8 mouse cellular contexts compared by ENCODE assay signal in the genomic region with DNA sequence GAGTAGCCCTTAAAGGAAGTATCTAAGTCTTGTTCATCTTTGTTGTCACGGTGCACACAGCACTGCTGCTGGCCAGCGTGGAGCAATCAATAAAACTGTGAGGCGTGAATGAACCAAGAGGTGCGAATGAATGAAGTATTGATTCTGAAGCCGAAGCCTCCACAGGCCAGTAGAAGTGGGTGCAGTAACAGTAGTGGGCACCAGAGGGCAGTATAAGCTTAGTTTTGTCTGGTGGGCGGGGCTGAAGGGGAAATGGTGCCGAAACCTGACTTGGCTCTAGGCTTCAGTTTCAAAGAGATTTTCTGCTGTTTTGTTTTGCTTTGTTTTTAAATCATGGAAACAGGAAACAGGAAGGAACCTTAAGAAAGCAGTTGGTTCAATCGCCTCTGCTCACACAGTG. TPM values are rescaled to one million over a fixed set of nuclear protein-coding genes. Genes with fewer than 3 reads are reported as not detected.
DNase-seq lines count a peak whose midpoint lies in the region; ATAC-seq and TF ChIP-seq lines count a peak whose summit lies in the region.

No protein-coding gene starts in this region.

- WGBS in forebrain, embryonic 11.5 days: 16% methylated on average over 8 of the region's 8 CpGs
- WGBS in heart, embryonic 16.5 days: 11% methylated on average over 8 of the region's 8 CpGs
- 24% methylated on average over 8 of the region's 8 CpGs for WGBS in liver, embryonic 16.5 days (ENCODE audit: insufficient replicate concordance)
- WGBS in neural tube, embryonic 13.5 days: 17% methylated on average over 8 of the region's 8 CpGs

- no peak overlapping the region for H3K27ac ChIP-seq in CH12.LX (ENCODE audit: insufficient read depth, low read depth)
- no peak overlapping the region for H3K27ac ChIP-seq in forebrain, embryonic 11.5 days (ENCODE audit: low read depth, low read length)
- no peak overlapping the region for H3K27ac ChIP-seq in heart, embryonic 16.5 days (ENCODE audit: low read length)
- no peak overlapping the region for H3K27ac ChIP-seq in liver, embryonic 16.5 days (ENCODE audit: low read length)
- no peak overlapping the region for H3K27ac ChIP-seq in neural tube, embryonic 13.5 days (replicated peaks)

- DNase-seq in CH12.LX (ENCODE audit: extremely low read depth): peak; percentile 61
- DNase-seq in c-Kit-negative CD71-positive TER-119-positive erythroid progenitor cells, embryonic 14.5 days (ENCODE audit: low read depth, low spot score): peak; percentile 16
- DNase-seq in forebrain, embryonic 11.5 days (ENCODE audit: low spot score): peak; percentile 83
- peak; percentile 66 for DNase-seq in kidney, postnatal 14 days
- DNase-seq in testis, postnatal 10 days (ENCODE audit: low spot score): peak; percentile 85

- H3K27me3 ChIP-seq in CH12.LX (replicated peaks): no peaks in the 10 kb centered on the region
- H3K27me3 ChIP-seq in forebrain, embryonic 11.5 days (ENCODE audit: control insufficient read depth, insufficient read depth, low read length): no peaks in the 10 kb centered on the region
- H3K27me3 ChIP-seq in heart, embryonic 16.5 days (ENCODE audit: control insufficient read depth, insufficient read depth, low read length): no peaks in the 10 kb centered on the region
- no peaks in the 10 kb centered on the region for H3K27me3 ChIP-seq in liver, embryonic 16.5 days (ENCODE audit: control insufficient read depth, insufficient read depth, low read depth, low read length)
- H3K27me3 ChIP-seq in neural tube, embryonic 13.5 days: no peaks in the 10 kb centered on the region

- H3K9ac ChIP-seq in CH12.LX (ENCODE audit: insufficient read depth, low read depth): no peak overlapping the region
- no peak overlapping the region for H3K9ac ChIP-seq in forebrain, embryonic 11.5 days (ENCODE audit: low read length)
- H3K9ac ChIP-seq in heart, embryonic 16.5 days (ENCODE audit: low read length): no peak overlapping the region
- no peak overlapping the region for H3K9ac ChIP-seq in liver, embryonic 16.5 days (ENCODE audit: low read depth, low read length)
- H3K9ac ChIP-seq in neural tube, embryonic 13.5 days: no peak overlapping the region

- TF ChIP-seq RAD21 in CH12.LX (IDR thresholded peaks at IDR 0.05; ENCODE audit: low read depth, low read length): peak; percentile 81

- H3K4me2 ChIP-seq in CH12.LX (ENCODE audit: insufficient read depth, low read depth, poor library complexity, severe bottlenecking): peak overlapping the region; percentile 29; the same call in 1 of the 2 replicates
- H3K4me2 ChIP-seq in forebrain, embryonic 11.5 days (ENCODE audit: low read depth, low read length, severe bottlenecking): no peak overlapping the region
- peak overlapping the region; percentile 37 for H3K4me2 ChIP-seq in heart, embryonic 16.5 days (ENCODE audit: low read depth, low read length)
- peak overlapping the region; percentile 18; the same call in 1 of the 2 replicates for H3K4me2 ChIP-seq in liver, embryonic 16.5 days (ENCODE audit: low read depth, low read length)
- H3K4me2 ChIP-seq in neural tube, embryonic 13.5 days: peak overlapping the region; percentile 34

- no peaks in the 10 kb centered on the region for H3K9me3 ChIP-seq in CH12.LX (replicated peaks; ENCODE audit: low read length)
- H3K9me3 ChIP-seq in forebrain, embryonic 11.5 days (ENCODE audit: control insufficient read depth, low read length): no peaks in the 10 kb centered on the region
- H3K9me3 ChIP-seq in heart, embryonic 16.5 days (replicated peaks; ENCODE audit: control insufficient read depth, low read length): no peaks in the 10 kb centered on the region
- no peaks in the 10 kb centered on the region for H3K9me3 ChIP-seq in liver, embryonic 16.5 days (replicated peaks; ENCODE audit: control insufficient read depth, low read length)
- H3K9me3 ChIP-seq in neural tube, embryonic 13.5 days: no peaks in the 10 kb centered on the region

- TF ChIP-seq POLR2A in CH12.LX (IDR thresholded peaks at IDR 0.05; ENCODE audit: low read depth, low read length): no peak

- ATAC-seq in forebrain, embryonic 11.5 days (replicated peaks; ENCODE audit: low FRiP score): 0 out of 2 replicates have a peak, but pooled peaks have one; percentile 44
- ATAC-seq in heart, embryonic 16.5 days (replicated peaks; ENCODE audit: extremely low read depth, insufficient read depth, low FRiP score): no peak
- no peak for ATAC-seq in liver, embryonic 16.5 days (ENCODE audit: low read depth)
- ATAC-seq in neural tube, embryonic 13.5 days (ENCODE audit: low read depth): peak; percentile 76; the same call in 1 of the 2 replicates

- H3K4me3 ChIP-seq in CH12.LX (replicated peaks in 1 of 3; ENCODE audit: low read depth in 2 of 3, low read length in 2 of 3, poor library complexity in 1 of 3): no peak overlapping the region
- no peak overlapping the region for H3K4me3 ChIP-seq in forebrain, embryonic 11.5 days (ENCODE audit: low read depth, low read length)
- H3K4me3 ChIP-seq in heart, embryonic 16.5 days (ENCODE audit: low read length): 0 out of 2 replicates have a peak overlapping the region, but pooled peaks have one; percentile 19
- no peak overlapping the region for H3K4me3 ChIP-seq in liver, embryonic 16.5 days (ENCODE audit: low read depth, low read length)
- H3K4me3 ChIP-seq in neural tube, embryonic 13.5 days: no peak overlapping the region

- no peak for TF ChIP-seq EP300 in CH12.LX (IDR thresholded peaks at IDR 0.05; ENCODE audit: low read length)

- TF ChIP-seq CTCF in CH12.LX (conservative IDR thresholded peaks at IDR 0.05 in 1 of 2, IDR thresholded peaks at IDR 0.05 in 1 of 2; ENCODE audit: low read depth in 2 of 2, low read length in 2 of 2): peak; percentile 46 to 74

- no peaks in the 10 kb centered on the region for H3K36me3 ChIP-seq in CH12.LX (replicated peaks in 1 of 2; ENCODE audit: control insufficient read depth in 1 of 2, insufficient read depth in 1 of 2, low read length in 1 of 2)
- no peaks in the 10 kb centered on the region for H3K36me3 ChIP-seq in forebrain, embryonic 11.5 days (ENCODE audit: control insufficient read depth, insufficient read depth, low read length)
- no peaks in the 10 kb centered on the region for H3K36me3 ChIP-seq in heart, embryonic 16.5 days (ENCODE audit: control insufficient read depth, insufficient read depth)
- H3K36me3 ChIP-seq in liver, embryonic 16.5 days (ENCODE audit: control insufficient read depth, insufficient read depth): no peaks in the 10 kb centered on the region
- no peaks in the 10 kb centered on the region for H3K36me3 ChIP-seq in neural tube, embryonic 13.5 days

- H3K79me2 ChIP-seq in CH12.LX (replicated peaks; ENCODE audit: control insufficient read depth, extremely low read depth, insufficient read depth, poor library complexity, severe bottlenecking): no peaks in the 10 kb centered on the region

- dilution Hi-C loops in CH12.LX (cut with MboI; ENCODE audit: extremely low pct_ligation_motif_present, extremely low pct_unique_long_range_greater_than_20kb, low sequenced_read_pairs): no loop called here

- in situ Hi-C loops in CH12.LX (cut with MboI; ENCODE audit: low pct_ligation_motif_present, low pct_unique_long_range_greater_than_20kb, low sequenced_read_pairs): loop anchor here (10.0 kb wide), 2 partner anchors 262 to 412 kb away; a partner anchor contains a TSS

- H3K4me1 ChIP-seq in CH12.LX (ENCODE audit: control insufficient read depth in 1 of 2, insufficient read depth in 2 of 2): peaks cover 0 to 7% of the 10 kb centered on the region in 2 experiments; a peak in 2 of 4 replicates
- no peaks in the 10 kb centered on the region for H3K4me1 ChIP-seq in forebrain, embryonic 11.5 days (replicated peaks; ENCODE audit: control insufficient read depth, insufficient read depth, low read length)
- 0 out of 2 replicates have a peak, but pooled peaks cover 2% of the 10 kb centered on the region for H3K4me1 ChIP-seq in heart, embryonic 16.5 days (ENCODE audit: control insufficient read depth, insufficient read depth, low read length)
- H3K4me1 ChIP-seq in liver, embryonic 16.5 days (ENCODE audit: control insufficient read depth, low read depth, low read length): no peaks in the 10 kb centered on the region
- no peaks in the 10 kb centered on the region for H3K4me1 ChIP-seq in neural tube, embryonic 13.5 days (replicated peaks)

TF ChIP-seq in CH12.LX, 34 proteins besides CTCF, POLR2A, EP300 and RAD21:
- no peak for TF ChIP-seq USF2 (conservative IDR thresholded peaks at IDR 0.05; ENCODE audit: low read depth, low read length)
- TF ChIP-seq MAZ (IDR thresholded peaks at IDR 0.05; ENCODE audit: low read depth, low read length): peak; percentile 61; the same call in 1 of the 2 replicates
- TF ChIP-seq SIN3A (IDR thresholded peaks at IDR 0.05; ENCODE audit: low read length): 0 out of 2 replicates have a peak, but pooled peaks have one; percentile 26
- TF ChIP-seq SMC3 (IDR thresholded peaks at IDR 0.05; ENCODE audit: low read depth, low read length): peak; percentile 60
- TF ChIP-seq RCOR1 (conservative IDR thresholded peaks at IDR 0.05; ENCODE audit: low read depth, low read length): no peak
- no peak for TF ChIP-seq MYC (IDR thresholded peaks at IDR 0.05; ENCODE audit: low read depth, low read length)
- TF ChIP-seq GABPA (IDR thresholded peaks at IDR 0.05; ENCODE audit: insufficient replicate concordance, low read depth, low read length): no peak
TF ChIP-seq in CH12.LX: peak in this region for 3.

RNA-seq across cellular contexts. Expression of a gene that starts 42.0 kb away (rescaled TPM):
- total RNA-seq in CH12.LX (2012; rRNA removed) (0.08 TPM in 2 replicates), CH12.LX (2014; rRNA removed) (0.14 and 0.15 TPM in 2 replicates)
- polyA plus RNA-seq in CH12.LX (2012; ENCODE audit: insufficient read length, low read depth): 0.10 TPM in 1 of 2 replicates, not detected in the other
- 3.8 and 4.0 TPM in 2 replicates for polyA plus RNA-seq in forebrain, embryonic 11.5 days (2014; fragmentation: Nextera tagmentation; extraction: Ambion mirVana)
- 7.9 and 8.5 TPM in 2 replicates for polyA plus RNA-seq in heart, embryonic 16.5 days (2015; fragmentation: Nextera tagmentation; extraction: Ambion mirVana)
- polyA plus RNA-seq in liver, embryonic 16.5 days (2015; fragmentation: Nextera tagmentation; extraction: Ambion mirVana): 0.13 and 0.22 TPM in 2 replicates
- polyA plus RNA-seq in neural tube, embryonic 13.5 days (2015; fragmentation: Nextera tagmentation; extraction: Ambion mirVana): 2.6 and 3.5 TPM in 2 replicates

Comparison
In these comparisons a context has a peak if more than half of its experiments do, and no peak if none do; other contexts are left out.
1. DNase-seq: peak in every context shown above with its lines; median percentile 85 in testis, postnatal 10 days; 83 in forebrain, embryonic 11.5 days; 66 in kidney, postnatal 14 days; 61 in CH12.LX; 16 in c-Kit-negative CD71-positive TER-119-positive erythroid progenitor cells, embryonic 14.5 days.
2. ATAC-seq: peak in forebrain, embryonic 11.5 days (single experiment) and neural tube, embryonic 13.5 days (single experiment); none in heart, embryonic 16.5 days (single experiment) and liver, embryonic 16.5 days (single experiment).